Mouse (Mus musculus) layer of hippocampus, adult 9-11 months (tissue): ENCODE results near the gene Tbc1d23.

Experiments used
- DNase-seq: peaks from one replicate; pipeline ENCODE4 v3.0.0; 2022

The Tbc1d23 gene

GRCm38 (mm10) chr16:57159835-57160234 is 71.5 kb downstream of the Tbc1d23 start:
- DNase-seq, result no peak

DNA sequence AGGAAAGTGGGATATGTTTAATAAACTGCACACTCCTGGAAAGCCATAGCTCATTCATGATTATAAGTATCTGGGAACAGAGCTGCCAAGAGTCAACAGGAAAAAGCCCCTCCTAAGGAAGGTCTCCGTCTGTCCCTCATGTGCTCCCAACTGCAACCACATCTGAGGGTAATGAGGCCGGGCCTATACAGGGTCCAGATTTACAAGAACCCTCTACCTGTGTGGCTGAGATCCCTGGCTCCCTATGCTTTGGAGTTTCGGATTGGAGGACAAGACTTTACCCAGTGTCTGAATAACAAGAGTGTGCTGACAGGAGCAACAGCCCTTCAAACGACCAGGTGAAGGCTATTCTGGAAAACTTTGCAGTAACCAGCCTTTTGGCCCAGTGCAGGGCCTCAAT is 73.6 kb downstream of the Tbc1d23 start:
- no peak for DNase-seq

DNA sequence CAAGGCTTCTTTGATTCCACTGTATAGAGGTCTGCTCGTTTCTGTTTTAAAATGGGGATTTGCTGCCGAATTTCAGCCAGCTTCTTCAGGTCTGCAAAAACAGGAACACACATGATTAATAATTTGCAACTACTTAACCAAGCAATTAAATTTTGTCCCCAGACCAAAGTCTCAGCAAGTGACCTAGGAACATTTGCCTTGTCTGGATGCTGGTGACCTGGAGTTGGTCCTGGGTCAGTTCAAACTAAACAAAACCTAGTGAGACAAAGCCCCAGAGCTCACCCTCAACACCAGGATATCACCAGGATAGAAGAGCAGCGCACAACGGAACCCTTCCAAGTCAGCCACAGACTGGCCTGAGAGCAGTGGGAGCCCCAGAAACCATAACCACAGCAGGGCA is 74.2 kb downstream of the Tbc1d23 start:
- no peak for DNase-seq

GRCm38 (mm10) chr16:57155899-57156298 is 75.4 kb downstream of the Tbc1d23 start:
- DNase-seq, result no peak

DNA sequence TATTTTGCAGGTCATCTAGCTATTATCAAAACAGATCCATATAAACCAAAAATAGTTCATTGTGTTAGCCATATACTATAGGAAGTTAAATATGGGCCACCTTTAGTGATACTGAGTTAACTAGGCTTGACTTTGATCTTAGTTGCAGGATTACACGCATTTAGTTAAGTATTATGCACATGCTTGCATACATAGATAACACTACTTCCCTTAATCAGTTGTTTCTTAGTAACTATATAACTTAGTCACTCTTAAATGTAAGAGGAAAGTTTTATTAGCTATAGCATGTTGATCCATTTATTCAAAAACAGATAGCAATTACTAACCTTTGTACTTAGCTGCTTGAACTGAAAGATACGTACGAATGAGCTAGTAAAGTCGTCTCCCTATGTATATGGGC is 79.9 kb downstream of the Tbc1d23 start:
- no peak for DNase-seq

DNA sequence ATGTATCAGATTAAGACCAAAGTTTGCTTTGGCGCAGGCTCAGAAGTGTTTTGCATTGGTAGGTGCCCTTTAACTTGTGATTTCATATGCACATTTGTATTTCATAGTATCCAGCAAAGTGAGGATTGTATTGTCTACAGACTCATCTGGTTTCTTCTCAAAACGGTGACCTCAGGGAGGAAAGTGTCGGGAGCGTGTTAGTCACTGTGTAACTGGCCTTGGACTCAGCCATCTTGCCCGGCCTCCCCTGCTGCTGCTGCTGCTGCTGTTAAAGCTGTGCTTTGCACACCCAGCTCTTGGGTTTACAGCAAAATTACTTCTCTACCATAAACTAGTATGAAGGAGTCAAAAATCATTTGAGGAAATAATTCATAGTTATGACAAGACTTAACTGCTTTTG is 86.6 kb downstream of the Tbc1d23 start:
- no peak for DNase-seq

DNA sequence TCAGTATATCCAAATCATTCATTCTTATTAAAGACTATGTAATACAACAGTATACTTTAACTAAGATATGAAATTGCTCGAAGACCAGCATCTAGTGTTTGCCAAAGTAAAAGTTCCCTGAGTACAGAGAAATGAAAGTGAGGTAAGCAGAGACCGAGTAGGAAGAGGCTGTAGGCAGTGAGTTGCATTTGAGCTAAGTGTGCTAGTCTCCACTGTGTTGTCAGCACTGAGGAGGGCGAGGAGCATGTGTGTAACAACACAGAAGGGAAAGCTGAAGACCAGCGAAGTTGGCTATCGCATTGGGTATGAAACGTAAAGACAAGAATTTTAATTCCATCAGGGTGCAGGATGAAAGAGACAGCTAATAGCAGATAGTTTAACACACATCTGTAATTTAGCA is 97.7 kb downstream of the Tbc1d23 start:
- DNase-seq, result no peak

- no peak for DNase-seq
Measured at GRCm38 (mm10) chr16:57132326-57132725, 99.0 kb downstream of the Tbc1d23 start.

GRCm38 (mm10) chr16:57131544-57131943 is 99.8 kb downstream of the Tbc1d23 start:
- no peak for DNase-seq

GRCm38 (mm10) chr16:57130752-57131400 is 100.4 kb downstream of the Tbc1d23 start:
- no peak for DNase-seq

DNA sequence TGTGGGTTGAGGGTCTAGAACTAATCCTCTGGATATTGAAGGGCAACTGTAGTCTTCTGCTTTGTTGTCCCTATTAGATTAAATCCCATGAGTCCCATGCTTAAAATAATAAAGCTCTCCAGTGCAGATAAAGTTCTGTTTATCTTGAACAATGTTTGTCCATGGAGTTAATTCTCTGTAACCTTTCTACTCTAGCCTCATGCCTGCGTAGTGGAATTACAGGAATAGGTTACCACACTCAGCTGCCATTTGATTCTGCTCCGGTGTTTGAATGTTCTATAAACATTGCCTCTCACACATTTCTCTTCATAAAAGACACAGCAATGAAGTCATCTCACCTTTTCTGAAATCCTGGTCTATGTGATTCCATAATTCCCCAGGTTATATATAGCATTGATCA is 103.5 kb downstream of the Tbc1d23 start:
- DNase-seq, result no peak

- no peak for DNase-seq
Measured at GRCm38 (mm10) chr16:57126268-57126667, 105.0 kb downstream of the Tbc1d23 start.

GRCm38 (mm10) chr16:57122682-57123445 is 108.4 kb downstream of the Tbc1d23 start:
- DNase-seq, result no peak

DNA sequence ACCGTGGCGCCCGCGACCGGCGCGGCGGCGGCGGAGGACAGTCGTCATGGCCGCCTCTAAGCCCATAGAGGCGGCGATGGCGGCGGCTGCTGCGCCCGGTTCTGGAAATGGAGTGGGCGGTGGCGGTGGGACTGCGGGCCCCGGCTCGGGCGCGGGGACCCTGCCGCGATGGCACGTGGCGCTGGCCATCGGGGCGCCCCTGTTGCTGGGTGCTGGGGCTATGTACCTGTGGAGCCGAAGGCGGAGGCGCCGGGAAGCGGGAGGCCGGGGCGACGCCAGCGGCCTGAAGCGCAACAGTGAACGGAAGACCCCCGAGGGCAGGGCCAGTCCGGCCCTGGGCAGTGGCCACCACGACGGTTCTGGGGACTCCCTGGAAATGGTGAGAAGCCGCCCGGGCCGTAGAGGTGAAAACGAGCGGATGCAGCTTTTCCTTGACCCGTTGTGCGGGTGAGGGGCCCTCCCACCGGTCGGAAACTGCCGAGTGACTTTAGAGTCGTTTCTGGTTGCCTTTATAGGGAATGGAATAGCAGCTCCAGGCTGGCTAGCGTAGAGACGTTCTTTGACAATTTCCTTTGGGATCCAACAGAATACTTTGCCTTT is 109.4 kb downstream of the Tbc1d23 start:
- no peak for DNase-seq

- peak; percentile 98 for DNase-seq
Measured at GRCm38 (mm10) chr16:57120913-57121815, 110.1 kb downstream of the Tbc1d23 start, which contains the start of gene Tomm70a. Gene Tomm70a, plus strand, starts transcription at chr16:57121703.
